Mouse (Mus musculus): ENCODE results near the gene Fdxr.

DNA sequence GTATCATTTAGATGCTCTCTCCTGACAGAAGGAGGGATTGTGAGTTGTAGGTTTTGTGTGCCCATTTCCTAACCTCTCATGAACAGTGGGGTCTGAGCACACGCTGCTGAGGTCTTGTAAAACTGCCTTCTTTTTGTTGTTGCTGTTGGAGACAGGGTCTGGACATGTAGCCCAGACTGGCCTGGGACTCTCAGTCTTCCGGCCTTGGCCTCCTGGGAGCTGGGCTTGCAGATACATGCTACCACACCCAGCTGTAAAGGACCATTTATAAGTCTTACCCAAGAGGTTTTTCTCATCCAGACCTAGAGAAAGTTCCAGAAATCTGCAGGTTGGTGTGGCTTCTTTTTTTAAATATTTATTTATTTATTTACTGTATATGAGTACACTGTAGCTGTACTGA, 11.5 kb upstream of the Fdxr start:
- TF ChIP-seq CTCF (IDR thresholded peaks at IDR 0.05; ENCODE audit: borderline replicate concordance, control insufficient read depth, extremely low read depth, insufficient read depth, low read length, poor library complexity): no peak
- no peak for TF ChIP-seq POLR2A (IDR thresholded peaks at IDR 0.05; ENCODE audit: control insufficient read depth, extremely low read depth, insufficient read depth, low read length, poor library complexity)
